Mouse (Mus musculus) liver, embryonic 13.5 days (tissue): Measurements from ENCODE around the gene Aox2. TPM values are rescaled to one million over a fixed set of nuclear protein-coding genes. Genes with fewer than 3 reads are reported as not detected.
A peak's percentile ranks its signal among the peaks of the same experiment; 100 is the strongest.

Experiments
- ATAC-seq: fragments of 200-750 bp; cut with Nextera tagmentation; 2 replicates; pipeline ENCODE4 v1.8.0; 2017; ENCODE audit warnings: low read depth, mild to moderate bottlenecking, moderate number of reproducible peaks, moderate library complexity
- DNase-seq: peaks from one replicate; pipeline ENCODE4 v3.0.0; 2022
- H3K27ac ChIP-seq: fragments of 300-500 bp; sonication (generic); 2 replicates; pipeline ENCODE4 v1.5.1; 2015; ENCODE audit warnings: moderate library complexity, mild to moderate bottlenecking, inconsistent platforms
- H3K27me3 ChIP-seq: fragments of 300-500 bp; sonication (generic); 2 replicates; pipeline ENCODE4 v1.6.1; 2015; ENCODE audit warnings: mild to moderate bottlenecking, inconsistent platforms
- H3K36me3 ChIP-seq: fragments of 300-500 bp; sonication (generic); 2 replicates; pipeline ENCODE4 v1.6.1; 2015; ENCODE audit warnings: mild to moderate bottlenecking, inconsistent platforms
- H3K4me1 ChIP-seq: fragments of 300-500 bp; sonication (generic); replicated peaks from 2 replicates; pipeline ENCODE4 v1.6.1; 2015; ENCODE audit warnings: inconsistent platforms
- H3K4me2 ChIP-seq: fragments of 300-500 bp; sonication (generic); 2 replicates; pipeline ENCODE4 v1.6.1; 2015; ENCODE audit warnings: inconsistent platforms, mild to moderate bottlenecking, moderate library complexity
- H3K4me3 ChIP-seq: fragments of 300-500 bp; sonication (generic); replicated peaks from 2 replicates; pipeline ENCODE4 v1.5.1; 2015; ENCODE audit warnings: mild to moderate bottlenecking, inconsistent platforms
- H3K9ac ChIP-seq: fragments of 300-500 bp; sonication (generic); 2 replicates; pipeline ENCODE4 v1.6.1; 2015; ENCODE audit warnings: mild to moderate bottlenecking, inconsistent platforms
- H3K9me3 ChIP-seq: fragments of 300-500 bp; sonication (generic); replicated peaks from 2 replicates; pipeline ENCODE4 v1.6.1; 2016; ENCODE audit warnings: inconsistent platforms
- WGBS: fragments of 180-500 bp; shearing (Covaris S2); methylation state at CpG from one replicate; pipeline ENCODE4 v1.1.7; 2015; ENCODE audit not compliant: insufficient replicate concordance; 5-methylcytosine and 5-hydroxymethylcytosine counted together
- polyA plus RNA-seq: library from polyadenylated mRNA; unstranded; fragments of >200 nt; fragmentation: Nextera tagmentation; extraction: Ambion mirVana; gene quantifications from 2 replicates; pipeline ENCODE4 v1.2.1, GENCODE M21; 2015

The Aox2 gene
- polyA plus RNA-seq, 1 experiment from 2014 or later: not detected

DNA sequence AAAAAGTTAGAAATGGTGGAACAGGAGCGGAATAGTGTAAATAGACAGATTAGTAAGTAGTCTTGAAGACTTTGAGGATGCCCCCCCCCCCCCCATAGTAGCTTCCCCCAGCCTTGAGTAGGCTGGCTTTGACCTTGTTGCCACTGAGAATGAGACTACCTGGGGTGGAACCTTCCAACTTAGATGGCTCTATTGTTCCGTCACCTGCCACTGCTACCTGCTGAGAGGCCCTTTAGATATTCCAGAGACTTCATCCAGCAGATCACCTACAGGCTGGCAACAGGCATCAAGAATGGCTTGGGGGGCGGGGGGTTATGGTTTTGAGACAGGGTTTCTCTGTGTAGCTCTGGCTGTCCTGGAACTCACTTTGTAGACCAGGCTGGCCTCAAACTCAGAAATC, 146.4 kb downstream of the Aox2 start:
- H3K27me3 ChIP-seq: no peaks in the 10 kb centered on the region
- peak overlapping the region; percentile 100 for H3K27ac ChIP-seq
- peak overlapping the region; percentile 100 for H3K4me3 ChIP-seq
- H3K36me3 ChIP-seq: peaks cover 22% of the 10 kb centered on the region
- no peak for ATAC-seq
- peak overlapping the region; percentile 60 for H3K4me2 ChIP-seq
- DNase-seq: no peak
- H3K9ac ChIP-seq: peak overlapping the region; percentile 100; the same call in 1 of the 2 replicates
- peaks cover 34% of the 10 kb centered on the region for H3K4me1 ChIP-seq
- no peaks in the 10 kb centered on the region for H3K9me3 ChIP-seq
- 74% methylated on average over 3 of the region's 3 CpGs for WGBS

Other genes starting within 250 kb of the Aox2 start
- gene Aox1, start 248.4 kb upstream of the Aox2 start, polyA plus RNA-seq: 0.10 and 0.15 TPM in 2 replicates
- 0.06 and 0.16 TPM in 2 replicates for gene Aox3, start 165.2 kb upstream of the Aox2 start, polyA plus RNA-seq
- 0.27 and 0.31 TPM in 2 replicates for gene Aox4, start 67.9 kb upstream of the Aox2 start, polyA plus RNA-seq
- 181 and 224 TPM in 2 replicates for gene Bzw1, start 114.6 kb downstream of the Aox2 start, polyA plus RNA-seq
- 74.8 and 87.1 TPM in 2 replicates for gene Clk1, start 145.7 kb downstream of the Aox2 start, polyA plus RNA-seq
- 21.3 and 21.6 TPM in 2 replicates for gene Nif3l1, start 166.8 kb downstream of the Aox2 start, polyA plus RNA-seq
- 34.4 and 35.5 TPM in 2 replicates for gene Ppil3, start 167.2 kb downstream of the Aox2 start, polyA plus RNA-seq
- 47.2 and 58.4 TPM in 2 replicates for gene Orc2, start 226.8 kb downstream of the Aox2 start, polyA plus RNA-seq